Mouse (Mus musculus) cerebellum, postnatal 36 days (tissue): ENCODE results near the gene Son.

Experiments used
- DNase-seq, 2 experiments: peaks; one replicate each; pipeline ENCODE4 v3.0.0; 2021 to 2022; ENCODE audit warnings: mixed read lengths in 2 of 2

Gene Son

GRCm38 (mm10) chr16:91688619-91689334 lies 41.5 kb downstream of the Son start, which contains the start of gene Donson:
Gene Donson (minus strand): TSS chr16:91688770.
- DNase-seq = peak; percentile 92 to 97

- no peak for DNase-seq
Observed at GRCm38 (mm10) chr16:91689791-91690190, 42.5 kb downstream of the Son start.

- peak; percentile 72 to 73 for DNase-seq
Observed at GRCm38 (mm10) chr16:91694455-91695084, 47.3 kb downstream of the Son start.

- no peak for DNase-seq
Observed at GRCm38 (mm10) chr16:91695108-91695755, 47.9 kb downstream of the Son start.

GRCm38 (mm10) chr16:91698995-91699394 lies 51.7 kb downstream of the Son start:
- DNase-seq = no peak

- DNase-seq = no peak
Observed at GRCm38 (mm10) chr16:91701908-91702307, 54.6 kb downstream of the Son start.

- no peak for DNase-seq
Observed at GRCm38 (mm10) chr16:91702771-91703188, 55.5 kb downstream of the Son start.

GRCm38 (mm10) chr16:91704603-91705340 lies 57.5 kb downstream of the Son start:
- no peak for DNase-seq

GRCm38 (mm10) chr16:91710241-91710640 lies 62.9 kb downstream of the Son start:
- no peak for DNase-seq

GRCm38 (mm10) chr16:91716927-91717349 lies 69.6 kb downstream of the Son start:
- DNase-seq = no peak

- DNase-seq = no peak
Observed at GRCm38 (mm10) chr16:91717399-91717798, 70.1 kb downstream of the Son start.

GRCm38 (mm10) chr16:91724247-91724646 lies 76.9 kb downstream of the Son start:
- DNase-seq = peak; percentile 68 to 74

- DNase-seq = no peak
Observed at GRCm38 (mm10) chr16:91727433-91727832, 80.1 kb downstream of the Son start.

GRCm38 (mm10) chr16:91728123-91729065 lies 81.1 kb downstream of the Son start, which contains the start of gene Cryzl1:
Gene Cryzl1 (minus strand): TSS chr16:91728975.
- peak; percentile 98 for DNase-seq
